Mouse (Mus musculus) embryonic facial prominence, embryonic 13.5 days (tissue): ENCODE measurements around the gene Upf1. TPM values are rescaled to one million over a fixed set of nuclear protein-coding genes. Genes with fewer than 3 reads are reported as not detected.
A peak's percentile ranks its signal among the peaks of the same experiment; 100 is the strongest.

Experiments
- ATAC-seq: fragments of 200-750 bp; cut with Nextera tagmentation; 2 replicates; pipeline ENCODE4 v1.8.0; 2017; ENCODE audit warnings: low read depth; ENCODE audit not compliant: insufficient number of reproducible peaks, insufficient read depth, low FRiP score, low TSS enrichment
- H3K27ac ChIP-seq: fragments of 300-500 bp; sonication (generic); 2 replicates; pipeline ENCODE4 v1.5.1; 2015; ENCODE audit warnings: moderate library complexity, mild to moderate bottlenecking, inconsistent platforms
- H3K27me3 ChIP-seq: fragments of 300-500 bp; sonication (generic); 2 replicates; pipeline ENCODE4 v1.6.1; 2015; ENCODE audit warnings: mild to moderate bottlenecking, inconsistent platforms
- H3K36me3 ChIP-seq: fragments of 300-500 bp; sonication (generic); 2 replicates; pipeline ENCODE4 v1.6.1; 2015; ENCODE audit warnings: mild to moderate bottlenecking, inconsistent platforms
- H3K4me1 ChIP-seq: fragments of 300-500 bp; sonication (generic); 2 replicates; pipeline ENCODE4 v1.6.1; 2015; ENCODE audit warnings: inconsistent platforms
- H3K4me2 ChIP-seq: fragments of 300-500 bp; sonication (generic); 2 replicates; pipeline ENCODE4 v1.6.1; 2015; ENCODE audit warnings: moderate library complexity, mild to moderate bottlenecking, inconsistent platforms
- H3K4me3 ChIP-seq: fragments of 300-500 bp; sonication (generic); 2 replicates; pipeline ENCODE4 v1.5.1; 2015; ENCODE audit warnings: mild to moderate bottlenecking, inconsistent platforms
- H3K9ac ChIP-seq: fragments of 300-500 bp; sonication (generic); 2 replicates; pipeline ENCODE4 v1.6.1; 2015; ENCODE audit warnings: mild to moderate bottlenecking, inconsistent platforms
- H3K9me3 ChIP-seq: fragments of 300-500 bp; sonication (generic); 2 replicates; pipeline ENCODE4 v1.6.1; 2016; ENCODE audit warnings: inconsistent platforms
- WGBS: fragments of 180-500 bp; shearing (Covaris S2); methylation state at CpG from one replicate; pipeline ENCODE4 v1.1.7; 2015; ENCODE audit warnings: mixed read lengths; 5-methylcytosine and 5-hydroxymethylcytosine counted together
- polyA plus RNA-seq: library from polyadenylated mRNA; unstranded; fragments of >200 nt; fragmentation: Nextera tagmentation; extraction: Ambion mirVana; gene quantifications from 2 replicates; pipeline ENCODE4 v1.2.1, GENCODE M21; 2015

The Upf1 gene
- polyA plus RNA-seq, 1 experiment from 2014 or later, result 22.1 TPM

GRCm38 (mm10) chr8:70316511-70317504, 36.3 kb downstream of the Upf1 start:
- peak overlapping the region; percentile 79 for H3K27ac ChIP-seq
- H3K9ac ChIP-seq, result peak overlapping the region; percentile 78
- peaks cover 33% of the 10 kb centered on the region for H3K36me3 ChIP-seq
- H3K4me2 ChIP-seq, result peak overlapping the region; percentile 85
- 12% methylated on average over 15 of the region's 15 CpGs for WGBS
- peaks cover 34% of the 10 kb centered on the region for H3K4me1 ChIP-seq
- no peaks in the 10 kb centered on the region for H3K27me3 ChIP-seq
- peak; percentile 69 for ATAC-seq
- peak overlapping the region; percentile 59 for H3K4me3 ChIP-seq
- H3K9me3 ChIP-seq, result no peaks in the 10 kb centered on the region

GRCm38 (mm10) chr8:70315624-70316510, 37.2 kb downstream of the Upf1 start, which contains the start of gene Cers1:
Gene Cers1, plus strand, starts transcription at chr8:70315775.
- no peaks in the 10 kb centered on the region for H3K27me3 ChIP-seq
- 2% methylated on average over 66 of the region's 66 CpGs for WGBS
- peaks cover 34% of the 10 kb centered on the region for H3K4me1 ChIP-seq
- peak within 1 kb of the TSS; percentile 79 for H3K27ac ChIP-seq
- H3K9me3 ChIP-seq, result no peaks in the 10 kb centered on the region
- H3K4me3 ChIP-seq, result peak within 1 kb of the TSS; percentile 59
- H3K9ac ChIP-seq, result peak within 1 kb of the TSS; percentile 78
- H3K36me3 ChIP-seq, result peaks cover 43% of the 10 kb centered on the region
- ATAC-seq, result peak; percentile 65; the same call in 1 of the 2 replicates
- H3K4me2 ChIP-seq, result peak within 1 kb of the TSS; percentile 85

- Histone ChIP-seq H3K27ac (no peak overlapping the region), H3K36me3 (peaks cover 53% of the 10 kb centered on the region), H3K4me1 (peaks cover 34% of the 10 kb centered on the region), H3K9me3 (no peaks in the 10 kb centered on the region), H3K4me2 (no peak overlapping the region), H3K4me3 (no peak overlapping the region), H3K27me3 (no peaks in the 10 kb centered on the region), H3K9ac (no peak overlapping the region)
- WGBS, result 87% methylated on average over 2 of the region's 2 CpGs
- no peak for ATAC-seq
These were observed 39.7 kb downstream of the Upf1 start for GRCm38 (mm10) chr8:70313399-70313798.

GRCm38 (mm10) chr8:70309311-70309710, 43.8 kb downstream of the Upf1 start:
- H3K27ac ChIP-seq, result no peak overlapping the region
- no peak overlapping the region for H3K4me3 ChIP-seq
- 0 out of 2 replicates have a peak, but pooled peaks cover 3% of the 10 kb centered on the region for H3K4me1 ChIP-seq
- peaks cover 88% of the 10 kb centered on the region for H3K36me3 ChIP-seq
- H3K27me3 ChIP-seq, result no peaks in the 10 kb centered on the region
- WGBS, result 28% methylated on average over 2 of the region's 2 CpGs
- no peaks in the 10 kb centered on the region for H3K9me3 ChIP-seq
- H3K4me2 ChIP-seq, result no peak overlapping the region
- ATAC-seq, result no peak
- no peak overlapping the region for H3K9ac ChIP-seq

DNA sequence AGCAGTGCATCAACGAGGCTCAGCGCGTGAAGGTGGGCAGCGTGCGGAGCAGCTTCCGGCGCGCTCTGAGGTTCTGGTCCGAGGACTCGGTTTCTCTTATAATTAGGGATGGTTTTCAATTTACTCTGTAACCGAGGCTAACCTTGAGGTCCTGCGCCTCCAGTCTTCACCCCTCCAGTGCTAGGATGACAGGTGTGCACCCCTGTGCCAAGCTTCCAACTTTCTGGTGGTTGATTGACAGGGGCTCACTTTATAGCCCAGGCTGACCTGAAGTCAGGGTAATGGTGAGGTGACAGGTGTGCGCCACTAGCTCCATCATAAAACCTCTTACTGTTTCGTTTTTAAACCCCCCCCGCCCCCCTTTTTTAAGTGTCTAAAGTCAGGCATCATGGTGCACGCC, 50.2 kb downstream of the Upf1 start:
- Histone ChIP-seq H3K27me3 (no peaks in the 10 kb centered on the region), H3K27ac (peak overlapping the region; percentile 86), H3K4me1 (peaks cover 25% of the 10 kb centered on the region), H3K4me2 (peak overlapping the region; percentile 92), H3K4me3 (peak overlapping the region; percentile 93), H3K9ac (peak overlapping the region; percentile 88), H3K9me3 (no peaks in the 10 kb centered on the region), H3K36me3 (peaks cover 56% of the 10 kb centered on the region)
- 5% methylated on average over 16 of the region's 16 CpGs for WGBS
- ATAC-seq, result no peak

- Histone ChIP-seq H3K9me3 (no peaks in the 10 kb centered on the region), H3K9ac (peak within 1 kb of the TSS; percentile 88), H3K27ac (peak within 1 kb of the TSS; percentile 86), H3K4me3 (peak within 1 kb of the TSS; percentile 93), H3K4me2 (peak within 1 kb of the TSS; percentile 92), H3K36me3 (peaks cover 56% of the 10 kb centered on the region), H3K27me3 (no peaks in the 10 kb centered on the region), H3K4me1 (peaks cover 25% of the 10 kb centered on the region)
- under 1% methylated on average over 40 of the region's 40 CpGs for WGBS
- peak; percentile 80 for ATAC-seq
These were observed 50.7 kb downstream of the Upf1 start, which contains the start of the genes Ddx49 and Cope for GRCm38 (mm10) chr8:70302358-70302890. Gene Ddx49, minus strand, starts transcription at chr8:70302489. Gene Cope, plus strand, starts transcription at chr8:70302518.

GRCm38 (mm10) chr8:70300881-70301280, 52.2 kb downstream of the Upf1 start:
- Histone ChIP-seq H3K4me3 (no peak overlapping the region), H3K4me1 (peaks cover 25% of the 10 kb centered on the region), H3K9me3 (no peaks in the 10 kb centered on the region), H3K36me3 (peaks cover 59% of the 10 kb centered on the region), H3K9ac (no peak overlapping the region), H3K27me3 (no peaks in the 10 kb centered on the region), H3K27ac (no peak overlapping the region), H3K4me2 (peak overlapping the region; percentile 92; the same call in 1 of the 2 replicates)
- ATAC-seq, result no peak
- 84% methylated on average over 3 of the region's 3 CpGs for WGBS

DNA sequence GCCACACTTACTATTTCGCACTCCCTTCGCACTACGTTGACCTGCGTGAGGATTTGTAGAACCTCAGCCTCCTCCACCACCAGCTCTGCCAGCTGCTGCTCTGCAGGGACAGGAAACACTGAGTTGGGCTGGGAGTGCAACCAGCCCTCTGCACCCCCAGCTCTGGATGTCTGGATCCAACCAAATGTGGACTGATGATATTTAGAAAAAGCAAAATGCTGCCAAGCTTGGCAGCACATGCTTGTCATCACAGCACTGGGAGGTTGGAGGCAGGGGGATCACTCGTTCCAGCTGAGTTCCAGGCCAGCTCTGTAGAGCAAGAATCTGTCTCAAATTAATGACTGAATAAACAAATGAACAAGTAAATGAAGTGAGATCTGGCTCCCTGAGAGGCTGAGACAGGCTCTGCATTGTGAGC, 59.1 kb downstream of the Upf1 start:
- Histone ChIP-seq H3K4me3 (no peak overlapping the region), H3K36me3 (peaks cover 94% of the 10 kb centered on the region), H3K4me2 (no peak overlapping the region), H3K27me3 (no peaks in the 10 kb centered on the region), H3K27ac (peak overlapping the region; percentile 60), H3K9ac (no peak overlapping the region), H3K4me1 (peaks cover 12% of the 10 kb centered on the region; the same call in 1 of the 2 replicates), H3K9me3 (no peaks in the 10 kb centered on the region)
- peak; percentile 12; the same call in 1 of the 2 replicates for ATAC-seq
- WGBS, result 52% methylated on average over 5 of the region's 5 CpGs

- Histone ChIP-seq H3K27ac (no peak overlapping the region), H3K9me3 (0 out of 2 replicates have a peak, but pooled peaks cover 4% of the 10 kb centered on the region), H3K4me3 (no peak overlapping the region), H3K9ac (no peak overlapping the region), H3K4me2 (no peak overlapping the region), H3K4me1 (peaks cover 13% of the 10 kb centered on the region), H3K36me3 (peaks cover 71% of the 10 kb centered on the region), H3K27me3 (no peaks in the 10 kb centered on the region)
- no peak for ATAC-seq
- WGBS, result 93% methylated on average over 8 of the region's 8 CpGs
These were observed 66.3 kb downstream of the Upf1 start for GRCm38 (mm10) chr8:70286737-70287136.

GRCm38 (mm10) chr8:70285304-70285703, 67.8 kb downstream of the Upf1 start:
- H3K4me2 ChIP-seq, result no peak overlapping the region
- H3K9me3 ChIP-seq, result 0 out of 2 replicates have a peak, but pooled peaks cover 4% of the 10 kb centered on the region
- H3K27ac ChIP-seq, result no peak overlapping the region
- ATAC-seq, result no peak
- 96% methylated on average over 15 of the region's 15 CpGs for WGBS
- H3K4me3 ChIP-seq, result no peak overlapping the region
- H3K9ac ChIP-seq, result no peak overlapping the region
- H3K4me1 ChIP-seq, result peaks cover 13% of the 10 kb centered on the region
- no peaks in the 10 kb centered on the region for H3K27me3 ChIP-seq
- peaks cover 57% of the 10 kb centered on the region for H3K36me3 ChIP-seq

DNA sequence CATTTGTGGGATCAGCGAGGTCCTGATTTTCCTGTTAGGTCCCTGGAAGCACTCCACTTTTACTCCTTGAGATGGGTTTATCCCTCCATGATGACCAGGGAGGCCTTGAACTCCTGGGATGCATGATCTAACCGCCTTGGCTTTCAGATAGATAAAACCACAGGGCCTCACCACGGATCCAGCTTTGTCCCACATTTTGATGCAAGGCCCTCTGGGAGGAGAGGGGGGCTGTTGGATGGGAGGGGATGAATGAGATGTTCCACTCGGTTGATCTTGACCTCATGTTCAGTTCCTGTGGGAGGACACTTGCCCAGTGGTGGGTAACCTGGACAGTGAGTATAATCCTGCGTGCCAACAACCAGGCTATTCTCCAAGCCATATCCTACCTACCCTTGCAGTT, 68.7 kb downstream of the Upf1 start:
- Histone ChIP-seq H3K27ac (no peak overlapping the region), H3K27me3 (no peaks in the 10 kb centered on the region), H3K4me1 (peaks cover 13% of the 10 kb centered on the region), H3K9me3 (0 out of 2 replicates have a peak, but pooled peaks cover 4% of the 10 kb centered on the region), H3K4me2 (peak overlapping the region; percentile 88), H3K4me3 (0 out of 2 replicates have a peak overlapping the region, but pooled peaks have one; percentile 6), H3K36me3 (peaks cover 49% of the 10 kb centered on the region), H3K9ac (peak overlapping the region; percentile 44; the same call in 1 of the 2 replicates)
- ATAC-seq, result no peak
- WGBS, result 79% methylated on average over 5 of the region's 5 CpGs
